Mouse (Mus musculus): ENCODE results near the gene 2610301B20Rik.

DNA sequence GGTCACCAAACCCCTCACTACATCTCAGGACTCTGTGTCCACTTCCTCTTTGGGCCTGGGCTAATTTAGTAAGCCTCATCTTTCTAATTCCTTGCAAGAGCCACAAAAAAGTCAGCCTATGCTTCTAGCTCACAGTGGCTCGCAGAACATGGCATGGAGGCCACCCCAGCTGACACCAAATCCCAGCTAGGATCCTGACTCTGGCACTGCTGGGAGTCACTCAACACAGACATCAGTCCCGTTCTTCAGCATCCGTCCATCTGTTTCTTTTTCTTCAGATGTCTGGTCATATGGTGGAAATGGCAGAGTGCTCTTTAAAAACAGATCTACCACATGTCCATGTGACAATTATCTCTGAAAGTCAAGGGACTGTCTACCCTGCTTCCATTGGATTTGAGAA lies 45.2 kb downstream of the 2610301B20Rik start:
- TF ChIP-seq CTCF (IDR thresholded peaks at IDR 0.05; ENCODE audit: low read depth, low read length) (no peak), POLR2A (IDR thresholded peaks at IDR 0.05; ENCODE audit: borderline replicate concordance, low read depth, low read length) (no peak)
